Mouse (Mus musculus) embryonic fibroblast, embryonic 13.5 days (primary cell): ENCODE measurements around the gene Enthd1.

Experiments
- CTCF ChIP-seq: IDR thresholded peaks from 2 replicates; pipeline ENCODE4 v1.5.1; 2011; ENCODE audit warnings: mild to moderate bottlenecking, control low read depth, low read length, moderate library complexity, borderline replicate concordance; ENCODE audit not compliant: insufficient read depth
- POLR2A ChIP-seq: IDR thresholded peaks from 2 replicates; pipeline ENCODE4 v1.6.1; 2011; ENCODE audit warnings: low read depth, mild to moderate bottlenecking, control low read depth, low read length, moderate library complexity

- TF ChIP-seq CTCF (no peak), POLR2A (no peak)
Measured at GRCm38 (mm10) chr15:80610335-80610734, 45.4 kb upstream of the Enthd1 start.
